Mouse (Mus musculus) gastrocnemius, postnatal 14 days (tissue): ENCODE results near the gene Sec62. TPM values are rescaled to one million over a fixed set of nuclear protein-coding genes. Genes with fewer than 3 reads are reported as not detected.
A peak's percentile ranks its signal among the peaks of the same experiment; 100 is the strongest.

Experiments used
- DNase-seq: peaks from one replicate; pipeline ENCODE4 v3.0.0; 2021; ENCODE audit warnings: mixed read lengths
- intact Hi-C: fragments of 180-260 bp; cut with DNase I; formaldehyde crosslinking; loops from one replicate; pipeline ENCODE4 v1.15.1; 2025; ENCODE audit warnings: low total_unique reads
- long read RNA-seq, 2 experiments: library from polyadenylated mRNA; stranded (forward); transcript quantifications; one replicate each; pipeline ENCODE4 v2.0.0; 2021
- total RNA-seq, 2 experiments: library from RNA; stranded (reverse); gene quantifications; 2 replicates each; pipeline ENCODE4 v1.2.3; 2021

Gene Sec62
- 10 to 100 TPM; 37.8 to 38.5 TPM for total RNA-seq
- long read RNA-seq, experiment 1, transcript Sec62-201 (8 exons, 3,967 nt): major isoform, 53 of 74 reads
- long read RNA-seq, experiment 1, partial matches to known transcripts: 11 of 74 reads
- long read RNA-seq, experiment 1, other reads (novel, unspliced or antisense): 10 of 74 reads
- long read RNA-seq, experiment 2, transcript Sec62-201 (8 exons, 3,967 nt): major isoform, 65 of 101 reads
- long read RNA-seq, experiment 2, partial matches to known transcripts: 32 of 101 reads
- long read RNA-seq, experiment 2, other reads (novel, unspliced or antisense): 4 of 101 reads

GRCm38 (mm10) chr3:30792737-30793402 is at the start of gene Sec62:
Gene Sec62 (plus strand): TSS chr3:30792875.
- peak; percentile 94 for DNase-seq
- intact Hi-C loops: no loop called here

DNA sequence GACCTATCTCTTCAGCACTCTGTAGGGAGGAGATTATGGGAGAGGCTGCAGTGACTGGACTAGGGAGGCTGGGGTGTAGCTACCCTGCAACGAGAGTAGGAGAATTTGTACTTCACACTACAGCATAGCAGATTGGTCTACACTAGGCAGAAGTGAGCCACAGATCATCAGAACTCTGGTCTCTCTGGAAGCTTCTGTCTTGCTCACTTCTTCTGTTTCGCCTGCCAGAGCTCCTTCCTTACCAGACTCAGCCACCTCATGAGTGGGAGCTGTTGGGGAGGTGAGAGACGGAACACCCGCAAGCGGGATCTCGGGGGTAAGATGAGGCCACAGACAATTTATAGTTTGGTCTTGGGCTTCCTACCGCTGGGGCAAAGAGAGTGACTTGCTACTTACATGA is 49.8 kb upstream of the Sec62 start:
- no peak for DNase-seq
- intact Hi-C loops: no loop called here

DNA sequence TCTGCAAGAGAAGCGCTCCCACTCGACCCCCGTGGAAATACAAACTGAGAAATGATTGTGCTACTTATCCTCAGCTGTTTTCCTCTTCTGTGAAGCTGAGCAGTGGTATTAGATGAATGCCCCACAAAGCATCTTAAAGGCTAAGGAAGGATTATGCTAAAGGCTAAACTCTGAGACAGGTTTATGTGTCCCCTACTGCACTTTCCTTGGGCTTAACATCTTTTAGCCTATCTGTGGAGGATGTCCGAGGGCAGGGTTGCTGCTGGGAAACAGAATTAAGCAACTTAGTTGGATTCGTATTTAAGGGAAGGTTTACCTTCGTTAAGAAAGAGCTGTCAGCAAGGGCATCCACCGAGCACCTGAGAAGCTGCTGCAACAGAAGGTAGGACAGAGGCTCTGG is 46.7 kb upstream of the Sec62 start, which contains the start of gene Samd7:
Gene Samd7 (plus strand): TSS at position 288 of the 400 bp plus-strand sequence.
- intact Hi-C loops: no loop called here
- no peak for DNase-seq

DNA sequence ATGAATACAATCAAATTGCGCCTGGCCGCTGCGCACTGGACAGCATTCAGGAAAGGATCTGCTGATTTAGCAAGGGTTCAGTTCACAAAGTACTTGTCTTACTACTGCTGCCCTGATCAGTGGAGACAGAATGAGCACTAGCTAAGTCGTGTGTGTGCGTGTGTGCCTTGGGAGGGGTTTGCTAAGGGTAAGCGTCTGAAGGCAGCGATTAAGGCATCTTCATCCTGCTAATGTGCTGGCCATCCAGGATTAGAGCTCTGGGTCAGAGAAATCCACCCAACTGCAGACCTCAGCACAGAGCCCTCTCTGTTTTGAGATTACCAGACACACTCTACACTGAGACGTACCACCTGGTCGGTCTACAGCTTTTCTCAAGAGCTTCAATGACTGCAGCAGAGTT is 44.4 kb upstream of the Sec62 start:
- intact Hi-C loops: no loop called here
- DNase-seq: no peak

GRCm38 (mm10) chr3:30754696-30755095 is 38.0 kb upstream of the Sec62 start:
- no peak for DNase-seq
- intact Hi-C loops: no loop called here

DNA sequence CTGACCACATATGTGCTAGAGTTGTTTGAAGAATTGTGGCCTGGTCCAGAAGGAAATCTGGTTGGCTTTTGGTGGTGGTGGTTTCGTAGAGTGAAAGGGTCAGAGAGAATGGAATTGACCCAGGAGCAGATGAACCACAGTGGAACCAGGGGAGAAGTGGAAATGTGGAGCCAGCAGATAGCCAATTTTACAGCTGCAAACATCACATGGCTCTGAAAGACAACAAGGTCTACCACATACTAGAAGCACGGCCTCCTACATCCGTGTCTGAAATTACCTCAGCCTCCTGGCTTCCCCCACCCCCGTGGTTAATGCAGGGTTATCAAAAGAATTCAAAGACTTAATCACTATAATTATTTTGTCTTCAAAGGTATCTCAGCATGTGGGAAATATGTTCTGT is 27.8 kb upstream of the Sec62 start:
- intact Hi-C loops: no loop called here
- no peak for DNase-seq

- no peak for DNase-seq
- intact Hi-C loops: no loop called here
These were observed 27.2 kb upstream of the Sec62 start for GRCm38 (mm10) chr3:30765311-30766027.

DNA sequence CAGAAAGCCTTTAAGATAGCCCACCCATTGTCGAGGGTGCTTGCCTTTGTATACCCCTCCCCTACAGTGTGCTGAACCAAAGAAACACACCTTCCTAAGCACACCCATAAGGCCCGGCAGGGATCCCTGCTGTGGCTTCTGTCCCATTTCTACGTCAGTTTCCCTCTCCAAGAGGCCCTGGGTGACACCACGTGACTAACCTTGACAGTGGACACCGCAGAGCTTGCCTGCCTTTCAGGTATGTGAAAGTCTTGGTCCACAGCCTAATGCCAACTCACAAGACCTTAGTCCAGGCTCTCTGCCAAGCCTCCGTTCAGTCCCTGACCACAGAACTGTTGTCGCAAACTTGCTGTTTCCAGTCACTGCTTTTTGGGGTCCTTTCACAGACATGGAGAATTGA is 26.5 kb upstream of the Sec62 start:
- intact Hi-C loops: no loop called here

DNA sequence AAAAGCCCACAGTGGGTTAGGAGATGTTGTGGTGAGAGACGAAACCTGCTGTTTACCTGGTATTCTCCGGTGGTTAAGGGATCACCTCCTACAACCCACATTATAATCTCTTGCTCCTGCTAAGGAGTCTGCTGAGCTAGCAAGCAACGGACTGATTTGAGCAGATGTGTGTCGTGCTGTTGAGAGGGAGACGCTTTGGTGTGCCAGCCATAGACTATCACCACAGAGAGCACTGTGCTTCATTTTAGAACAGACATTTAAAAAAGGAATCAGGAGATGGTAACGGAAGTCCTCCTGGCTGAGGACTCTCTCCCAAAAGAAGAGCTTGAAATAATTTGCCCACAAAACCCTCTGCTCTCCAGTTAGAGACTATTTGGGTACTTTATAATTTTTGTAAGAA is 25.4 kb upstream of the Sec62 start:
- no peak for DNase-seq
- intact Hi-C loops: no loop called here

More for the DNA sequence above, 26.5 kb upstream of the Sec62 start:
- DNase-seq: no peak

DNA sequence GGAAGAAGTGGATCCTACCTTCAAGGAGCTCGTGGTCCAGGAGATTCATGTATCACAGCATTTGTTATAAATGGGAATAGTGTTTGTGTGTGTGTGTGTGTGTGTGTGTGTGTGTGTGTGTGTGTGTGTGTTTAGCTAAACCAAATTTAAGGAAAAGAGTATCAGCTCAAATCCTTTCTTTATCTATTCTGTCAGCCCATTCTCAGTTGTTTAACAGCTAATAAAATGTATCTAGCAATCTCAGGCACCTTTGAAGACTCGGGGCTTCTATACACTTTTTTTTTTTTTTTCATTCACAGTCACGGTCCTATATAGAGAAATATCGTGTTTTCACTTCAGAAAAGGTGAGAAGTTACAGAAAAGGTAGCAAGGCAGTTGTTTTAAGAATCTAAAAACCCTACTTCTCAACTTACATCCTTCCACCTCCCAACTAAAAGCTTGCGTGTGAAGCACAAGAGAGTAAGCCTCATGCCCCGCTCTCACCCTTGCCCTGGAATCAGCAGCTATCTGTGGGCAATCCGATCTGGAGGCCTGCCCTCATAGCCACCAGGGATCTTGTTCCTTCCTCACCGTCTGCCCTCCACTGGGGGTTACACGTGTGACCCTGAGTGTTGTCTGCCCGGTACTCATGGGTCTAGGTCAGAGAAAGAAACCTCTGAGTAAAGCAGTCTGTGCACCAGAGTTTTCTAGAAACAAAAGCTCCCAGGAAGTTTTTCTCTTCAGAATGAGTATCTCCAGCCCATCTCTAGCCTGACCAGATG is 22.7 kb upstream of the Sec62 start:
- DNase-seq: no peak
- intact Hi-C loops: no loop called here

DNA sequence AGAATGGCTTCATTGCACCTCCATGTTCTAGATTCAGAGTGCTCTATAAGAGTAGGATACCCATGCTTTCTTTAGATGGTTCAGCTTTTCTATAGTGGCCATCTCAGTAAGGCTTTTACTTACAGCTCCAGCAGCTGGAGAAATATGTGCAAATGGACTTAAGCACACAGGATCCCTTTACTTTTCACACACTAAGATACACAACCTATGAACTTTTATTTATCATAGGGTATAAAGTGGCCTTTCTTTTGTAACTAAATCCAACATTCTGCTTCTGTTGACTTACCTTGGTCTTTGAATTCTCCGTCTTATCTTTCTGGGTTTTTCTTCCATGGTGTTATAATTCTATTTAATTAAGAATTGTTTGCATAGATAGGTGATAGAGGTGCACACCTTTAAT is 21.1 kb upstream of the Sec62 start:
- intact Hi-C loops: no loop called here
- no peak for DNase-seq

GRCm38 (mm10) chr3:30772631-30773030 is 20.0 kb upstream of the Sec62 start:
- intact Hi-C loops: no loop called here
- no peak for DNase-seq

DNA sequence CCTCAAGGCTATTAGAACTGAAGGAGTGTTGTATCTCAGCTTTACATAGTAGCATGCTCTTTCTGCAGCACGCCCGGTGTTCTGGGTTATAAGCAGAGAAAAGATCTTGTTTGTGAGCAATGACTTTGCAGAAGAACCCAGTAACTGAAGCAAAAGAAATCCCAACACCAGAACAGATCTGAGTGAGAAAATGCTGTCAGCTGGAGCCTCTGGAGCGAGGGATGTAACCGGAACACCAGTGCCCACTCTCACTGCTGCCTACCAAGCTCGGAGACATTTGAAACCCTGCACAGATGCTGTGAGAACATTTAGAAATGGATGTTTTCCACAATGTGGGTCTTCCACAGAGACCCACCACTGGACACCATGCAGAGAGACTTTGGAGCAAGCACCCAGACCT is 18.0 kb upstream of the Sec62 start:
- no peak for DNase-seq

GRCm38 (mm10) chr3:30777984-30778383 is 14.7 kb upstream of the Sec62 start:
- no peak for DNase-seq
- intact Hi-C loops: no loop called here

More for the DNA sequence above, 18.0 kb upstream of the Sec62 start:
- intact Hi-C loops: no loop called here

GRCm38 (mm10) chr3:30788531-30788930 is 4.1 kb upstream of the Sec62 start:
- intact Hi-C loops: no loop called here
- no peak for DNase-seq

DNA sequence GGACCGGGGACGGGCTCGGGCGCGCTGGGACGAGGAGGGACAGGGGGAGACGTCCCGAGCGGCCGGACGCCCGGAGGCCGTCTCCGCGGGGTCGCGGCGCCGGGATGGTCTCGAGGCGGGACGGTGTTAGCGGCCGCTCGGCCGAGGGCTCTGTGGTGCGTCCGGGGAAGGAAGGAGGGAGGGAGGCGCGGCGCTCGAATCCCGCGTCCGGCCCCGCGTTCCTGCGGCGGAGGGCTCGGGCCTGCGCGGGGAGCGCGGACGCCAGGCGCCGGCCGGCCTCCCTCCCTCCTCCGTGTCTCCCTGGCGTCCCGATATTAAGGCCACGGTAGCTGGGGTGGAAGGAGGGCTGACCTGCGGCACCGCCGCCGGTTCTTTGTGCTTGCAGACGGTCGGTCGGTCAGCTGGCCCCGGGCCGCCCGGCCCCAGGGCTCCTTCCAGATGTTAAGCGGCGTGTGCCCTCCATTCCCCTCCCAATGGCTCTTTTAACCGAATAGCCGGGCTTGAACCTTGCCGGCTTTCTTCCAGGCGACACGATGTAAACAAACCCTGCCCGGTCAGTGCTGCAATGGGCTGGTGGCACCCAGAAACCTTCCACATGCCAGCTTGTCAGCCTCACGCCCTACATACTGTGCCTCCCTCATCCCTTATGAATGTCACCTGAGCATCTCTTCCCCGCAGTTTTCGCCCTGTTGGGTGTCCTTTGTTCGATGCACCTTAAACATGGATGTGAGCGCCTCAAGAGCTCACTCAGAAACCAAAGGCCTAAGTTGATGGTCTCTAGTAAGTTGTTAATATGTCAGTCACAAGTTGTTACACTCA is 937 bp downstream of the Sec62 start:
- intact Hi-C loops: no loop called here
- peak; percentile 32 for DNase-seq

DNA sequence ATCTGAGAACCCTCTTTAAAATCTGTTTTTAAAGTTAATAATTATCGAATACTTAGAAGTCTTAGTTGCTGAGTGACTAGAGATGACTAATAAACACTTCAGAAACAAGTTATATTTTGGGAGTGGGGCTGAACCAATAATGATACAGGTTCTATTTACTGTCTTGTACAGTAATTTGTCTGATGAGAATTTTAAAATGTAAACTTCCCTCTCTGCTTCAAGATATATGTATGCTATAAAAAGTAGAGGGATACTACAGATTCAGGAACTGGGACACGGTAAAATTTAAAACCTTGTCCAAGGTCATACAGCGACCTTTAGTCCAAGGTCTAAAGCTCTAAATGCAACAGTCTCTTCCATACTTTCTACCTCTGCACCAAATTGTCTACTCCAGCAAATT is 9.5 kb downstream of the Sec62 start:
- DNase-seq: no peak
- intact Hi-C loops: no loop called here

GRCm38 (mm10) chr3:30812881-30813280 is 20.2 kb downstream of the Sec62 start:
- DNase-seq: no peak
- intact Hi-C loops: loop anchor here (10.0 kb wide), 1 partner anchor 198 kb away; no protein-coding TSS in a partner anchor

- intact Hi-C loops: loop anchor here (10.0 kb wide), 1 partner anchor 204 kb away; no protein-coding TSS in a partner anchor
- no peak for DNase-seq
These were observed 26.0 kb downstream of the Sec62 start for GRCm38 (mm10) chr3:30818630-30819125.
